In genomic region chr13:101844461-101845440, GRCm38 (mm10) we compare ENCODE assay signal across 15 mouse cellular contexts.
DNase-seq lines count a peak whose midpoint lies in the region; ATAC-seq and TF ChIP-seq lines count a peak whose summit lies in the region.
"Had no signal": no experiment of that assay in that cellular context is flagged by ENCODE, and none has a peak within 500 bp of the region (broad histone marks: within the 10 kb centered on the region; RNA-seq: fewer than 3 reads in every experiment).

No protein-coding gene starts in this region.

- WGBS in limb, embryonic 11.5 days: 67% methylated on average over 7 of the region's 7 CpGs
- WGBS in limb, embryonic 10.5 days: 69% methylated on average over 7 of the region's 7 CpGs
- WGBS in thymus, adult 2 months: 87% methylated on average over 7 of the region's 7 CpGs

- H3K27ac ChIP-seq in limb, embryonic 11.5 days (replicated peaks; ENCODE audit: low read depth, low read length): no peak overlapping the region
- no peak overlapping the region for H3K27ac ChIP-seq in limb, embryonic 10.5 days
- H3K27ac ChIP-seq in thymus, adult 2 months (ENCODE audit: control insufficient read depth, insufficient read depth, low read length): no peak overlapping the region
- H3K27ac ChIP-seq: forebrain, embryonic 15.5 days; limb, embryonic 13.5 days; midbrain, embryonic 13.5 days had no signal

- H3K4me2 ChIP-seq in limb, embryonic 11.5 days (ENCODE audit: low read depth, severe bottlenecking): no peak overlapping the region
- H3K4me2 ChIP-seq: forebrain, embryonic 15.5 days; heart, embryonic 11.5 days; limb, embryonic 13.5 days; midbrain, embryonic 13.5 days had no signal

- ATAC-seq in limb, embryonic 11.5 days (ENCODE audit: insufficient number of reproducible peaks, low FRiP score, low TSS enrichment, low read depth): no peak
- ATAC-seq: forebrain, embryonic 15.5 days; midbrain, embryonic 13.5 days had no signal

- H3K27me3 ChIP-seq in limb, embryonic 11.5 days (ENCODE audit: control insufficient read depth, insufficient read depth, low read length): no peaks in the 10 kb centered on the region
- H3K27me3 ChIP-seq in limb, embryonic 10.5 days (ENCODE audit: low read depth, poor library complexity, severe bottlenecking): peaks cover 17% of the 10 kb centered on the region
- H3K27me3 ChIP-seq in thymus, adult 2 months (ENCODE audit: control insufficient read depth, insufficient read depth, low read length): no peaks in the 10 kb centered on the region
- H3K27me3 ChIP-seq: forebrain, embryonic 15.5 days; limb, embryonic 13.5 days; midbrain, embryonic 13.5 days had no signal

- no peak for TF ChIP-seq POLR2A in thymus, adult 2 months (IDR thresholded peaks at IDR 0.05; ENCODE audit: control insufficient read depth, extremely low read depth, insufficient read depth, low read length, poor library complexity)

- H3K4me1 ChIP-seq in limb, embryonic 11.5 days (ENCODE audit: control insufficient read depth, insufficient read depth, low read length): no peaks in the 10 kb centered on the region
- H3K4me1 ChIP-seq in limb, embryonic 10.5 days: peaks cover 24% of the 10 kb centered on the region
- H3K4me1 ChIP-seq in thymus, adult 2 months (replicated peaks; ENCODE audit: control insufficient read depth, insufficient read depth, low read length): no peaks in the 10 kb centered on the region
- H3K4me1 ChIP-seq: forebrain, embryonic 15.5 days; midbrain, embryonic 13.5 days had no signal

- no peak overlapping the region for H3K4me3 ChIP-seq in limb, embryonic 11.5 days (ENCODE audit: low read depth, low read length)
- no peak overlapping the region for H3K4me3 ChIP-seq in limb, embryonic 10.5 days
- no peak overlapping the region for H3K4me3 ChIP-seq in thymus, adult 2 months (ENCODE audit: control insufficient read depth, insufficient read depth, low read length)
- H3K4me3 ChIP-seq: forebrain, embryonic 15.5 days; limb, embryonic 13.5 days; midbrain, embryonic 13.5 days had no signal

- no peak overlapping the region for H3K9ac ChIP-seq in limb, embryonic 11.5 days (ENCODE audit: low read length)
- H3K9ac ChIP-seq: forebrain, embryonic 15.5 days; limb, embryonic 13.5 days; midbrain, embryonic 13.5 days had no signal

- H3K36me3 ChIP-seq in limb, embryonic 11.5 days (ENCODE audit: control insufficient read depth, insufficient read depth, low read length): no peaks in the 10 kb centered on the region
- H3K36me3 ChIP-seq in limb, embryonic 10.5 days: no peaks in the 10 kb centered on the region
- no peaks in the 10 kb centered on the region for H3K36me3 ChIP-seq in thymus, adult 2 months (ENCODE audit: control insufficient read depth, insufficient read depth, low read length)
- H3K36me3 ChIP-seq: forebrain, embryonic 15.5 days; limb, embryonic 13.5 days; midbrain, embryonic 13.5 days had no signal

- DNase-seq in adrenal gland, adult (ENCODE audit: inconsistent age in 2 of 2, low spot score in 1 of 2): peak; percentile 50 to 89
- DNase-seq in adrenal gland, adult 18-20 months (ENCODE audit: low spot score in 2 of 2): no peak
- peak; percentile 35 for DNase-seq in limb, embryonic 11.5 days (ENCODE audit: low spot score)
- DNase-seq in limb, embryonic 10.5 days (ENCODE audit: low spot score): no peak
- DNase-seq in urinary bladder, postnatal 36 days (ENCODE audit: low spot score in 2 of 2): peak; percentile 21 to 33
- DNase-seq in urinary bladder, postnatal 4 days (ENCODE audit: low spot score in 2 of 2): no peak
- DNase-seq in right cerebral cortex, adult 18-20 months: no peak
- DNase-seq in thymus, adult 2 months: no peak
- DNase-seq: cerebellum, adult 2 months; lung, adult 2 months; thymus, postnatal 4 days had no signal

- no peak for TF ChIP-seq CTCF in thymus, adult 2 months (IDR thresholded peaks at IDR 0.05; ENCODE audit: borderline replicate concordance, control insufficient read depth, extremely low read depth, insufficient read depth, low read length, poor library complexity)

- H3K9me3 ChIP-seq in limb, embryonic 11.5 days (ENCODE audit: control insufficient read depth, low read length): no peaks in the 10 kb centered on the region
- H3K9me3 ChIP-seq in limb, embryonic 10.5 days (replicated peaks): no peaks in the 10 kb centered on the region
- H3K9me3 ChIP-seq: forebrain, embryonic 15.5 days; limb, embryonic 13.5 days; midbrain, embryonic 13.5 days had no signal

Comparison
In these comparisons a context has a peak if more than half of its experiments do, and no peak if none do; other contexts are left out.
1. DNase-seq: peak in adrenal gland, adult (2 of 2), limb, embryonic 11.5 days (single experiment) and urinary bladder, postnatal 36 days (2 of 2); none in adrenal gland, adult 18-20 months (0 of 2), limb, embryonic 10.5 days (single experiment), urinary bladder, postnatal 4 days (0 of 2), right cerebral cortex, adult 18-20 months (single experiment) and thymus, adult 2 months (single experiment).